Mouse (Mus musculus) adrenal gland, postnatal 36 days (tissue): ENCODE data around the gene Acaa1a. TPM values are rescaled to one million over a fixed set of nuclear protein-coding genes. Genes with fewer than 3 reads are reported as not detected.

Experiments used
- DNase-seq, 2 experiments: peaks; one replicate each; pipeline ENCODE4 v3.0.0; 2021; ENCODE audit warnings: mixed read lengths in 1 of 2
- long read RNA-seq, 2 experiments: library from polyadenylated mRNA; stranded (forward); transcript quantifications; one replicate each; pipeline ENCODE4 v2.0.0; 2021; ENCODE audit warnings: borderline sequencing depth in 2 of 2
- total RNA-seq, 2 experiments: library from RNA; stranded (reverse); gene quantifications; 2 replicates each; pipeline ENCODE4 v1.2.3; 2021

Acaa1a gene
- 100 to 1,000 TPM; 104 to 116 TPM for total RNA-seq
- long read RNA-seq, experiment 1, transcript Acaa1a-201 (12 exons, 1,762 nt), result major isoform, 352 of 391 reads
- long read RNA-seq, experiment 1, partial matches to known transcripts, result 25 of 391 reads
- long read RNA-seq, experiment 1, other reads (novel, unspliced or antisense), result 14 of 391 reads
- long read RNA-seq, experiment 2, transcript Acaa1a-201 (12 exons, 1,762 nt), result major isoform, 85 of 105 reads
- long read RNA-seq, experiment 2, partial matches to known transcripts, result 11 of 105 reads
- long read RNA-seq, experiment 2, other reads (novel, unspliced or antisense), result 9 of 105 reads

- DNase-seq, result peak; percentile 74 to 86
Measured at GRCm38 (mm10) chr9:119339558-119340211, at the start of gene Acaa1a. TSS of gene Acaa1a (plus strand) at chr9:119339676.

- DNase-seq, result no peak
Measured at GRCm38 (mm10) chr9:119290791-119291190, 48.7 kb upstream of the Acaa1a start.

- no peak for DNase-seq
Measured at GRCm38 (mm10) chr9:119297696-119298095, 41.8 kb upstream of the Acaa1a start.

DNA sequence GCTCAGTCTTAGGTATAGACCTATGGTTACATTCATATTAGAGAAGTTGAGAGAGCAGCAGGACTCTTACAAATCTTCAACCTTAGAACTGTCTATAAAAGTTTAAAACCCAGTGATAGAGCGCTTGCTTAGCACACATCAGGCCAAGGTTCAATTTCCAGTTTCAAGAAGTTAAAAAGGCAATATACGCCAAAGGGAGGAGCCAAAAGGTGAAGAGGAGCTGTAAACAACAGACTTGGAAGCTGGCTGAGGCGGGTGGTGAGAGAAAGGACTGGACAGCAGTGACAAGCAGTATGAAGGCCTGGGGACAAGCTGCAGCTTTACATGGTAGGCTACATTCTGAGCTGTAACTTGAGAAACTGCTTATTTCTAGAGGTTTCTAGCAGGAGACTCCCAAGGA, 40.9 kb upstream of the Acaa1a start:
- DNase-seq, result no peak

- no peak for DNase-seq
Measured at GRCm38 (mm10) chr9:119305863-119306262, 33.6 kb upstream of the Acaa1a start.

GRCm38 (mm10) chr9:119309067-119309466, 30.4 kb upstream of the Acaa1a start:
- DNase-seq, result no peak

- no peak for DNase-seq
Measured at GRCm38 (mm10) chr9:119313096-119313495, 26.4 kb upstream of the Acaa1a start.

DNA sequence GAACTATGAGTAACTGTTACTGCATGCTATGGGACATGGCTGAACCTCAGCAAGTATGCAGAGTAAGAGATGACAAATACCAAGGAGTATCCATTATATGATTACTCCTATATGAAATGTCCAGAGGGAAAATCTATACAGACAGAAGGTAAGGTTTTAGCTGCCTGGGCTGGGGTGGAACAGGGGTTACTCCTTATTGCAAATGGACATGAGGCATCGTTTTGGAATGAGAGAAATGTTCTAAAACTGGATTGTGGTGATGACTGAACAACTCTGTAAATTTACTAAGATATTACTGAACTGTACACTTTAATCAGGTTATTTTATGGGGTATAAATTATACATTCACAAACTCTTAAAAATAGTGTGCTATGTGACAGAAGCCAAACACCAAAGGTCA, 20.6 kb upstream of the Acaa1a start:
- DNase-seq, result no peak

DNA sequence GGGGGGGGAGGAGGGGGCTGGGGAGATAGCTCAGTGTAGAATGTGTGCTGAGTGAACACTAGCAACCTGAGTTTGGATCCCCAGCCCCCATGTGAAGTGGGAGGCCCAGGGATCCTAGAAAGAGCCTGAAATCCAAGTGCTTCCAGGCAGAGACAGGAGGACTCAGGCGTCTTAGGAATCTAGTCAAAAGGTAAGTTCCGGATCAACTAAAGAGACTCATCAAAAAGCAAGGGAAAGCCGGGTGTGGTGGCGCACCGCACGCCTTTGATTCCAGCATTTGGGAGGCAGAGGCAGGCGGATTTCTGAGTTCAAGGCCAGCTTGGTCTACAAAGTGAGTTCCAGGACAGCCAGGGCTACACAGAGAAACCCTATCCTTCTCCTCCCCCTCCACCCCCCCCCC, 19.0 kb upstream of the Acaa1a start:
- DNase-seq, result no peak

DNA sequence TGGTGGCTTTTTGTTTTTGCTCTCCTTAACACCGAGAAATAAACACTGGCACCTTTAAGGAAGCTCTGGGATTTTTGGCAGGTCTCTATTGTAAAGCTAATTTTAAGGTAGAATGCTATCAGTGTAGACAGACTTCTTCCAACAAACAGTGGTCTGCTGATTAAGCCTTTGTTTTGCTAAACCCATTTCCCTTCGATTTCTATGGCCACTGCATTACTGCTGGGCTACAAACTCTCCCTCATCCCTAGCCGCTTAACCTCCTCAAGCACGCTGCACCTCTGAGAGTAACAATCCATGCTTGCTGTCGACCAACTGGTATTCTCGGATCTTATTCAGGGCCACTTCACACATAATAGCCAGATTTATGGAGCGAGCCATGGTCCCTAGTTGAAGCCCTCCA, 18.5 kb upstream of the Acaa1a start:
- DNase-seq, result no peak

DNA sequence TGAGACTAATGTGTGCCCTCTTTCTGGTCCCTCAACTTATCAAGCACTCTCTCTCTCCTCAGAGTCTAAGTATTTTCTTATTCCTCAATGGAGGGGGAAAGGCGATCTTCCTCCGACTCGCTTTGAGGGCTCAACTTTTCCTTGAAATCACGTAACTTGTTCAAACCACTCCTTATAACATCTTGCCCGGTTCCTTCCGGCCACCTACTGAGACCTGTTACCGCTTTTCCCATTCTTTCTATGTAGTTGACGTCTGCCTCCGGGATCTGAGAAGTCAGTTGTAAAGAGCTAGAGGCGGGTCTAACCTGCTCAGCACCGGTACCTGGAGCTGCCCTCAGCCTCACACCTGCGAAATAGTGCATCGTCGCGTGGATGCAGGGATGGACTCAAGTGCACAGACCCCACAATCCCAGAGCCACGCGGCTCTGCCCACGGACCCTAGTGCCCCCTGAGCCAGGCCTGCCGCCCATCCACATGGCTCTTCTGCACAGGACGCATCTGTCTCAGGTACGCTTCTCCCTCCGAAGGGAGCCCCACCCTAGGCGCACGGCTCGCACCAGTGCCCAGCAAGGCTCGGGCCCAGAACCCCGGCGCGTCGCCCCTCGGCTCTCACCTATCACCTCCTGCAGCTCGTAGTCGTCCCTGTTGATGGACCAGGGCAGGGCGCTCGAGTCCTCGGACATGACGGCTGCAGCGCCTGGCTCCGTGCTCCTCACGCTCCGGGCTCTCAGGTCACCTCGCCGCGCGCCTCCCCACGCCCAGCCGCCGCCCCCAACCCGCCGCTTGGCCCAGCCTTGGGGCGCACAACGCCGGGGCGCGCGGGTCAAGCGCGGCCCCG, 17.9 kb upstream of the Acaa1a start:
- DNase-seq, result no peak

- DNase-seq, result peak; percentile 99
Measured at GRCm38 (mm10) chr9:119322289-119323259, 16.9 kb upstream of the Acaa1a start, which contains the start of gene Oxsr1. TSS of gene Oxsr1 (minus strand) at chr9:119322427.

GRCm38 (mm10) chr9:119323260-119323645, 16.2 kb upstream of the Acaa1a start:
- peak in 1 of 2 experiments; percentile 6 for DNase-seq

DNA sequence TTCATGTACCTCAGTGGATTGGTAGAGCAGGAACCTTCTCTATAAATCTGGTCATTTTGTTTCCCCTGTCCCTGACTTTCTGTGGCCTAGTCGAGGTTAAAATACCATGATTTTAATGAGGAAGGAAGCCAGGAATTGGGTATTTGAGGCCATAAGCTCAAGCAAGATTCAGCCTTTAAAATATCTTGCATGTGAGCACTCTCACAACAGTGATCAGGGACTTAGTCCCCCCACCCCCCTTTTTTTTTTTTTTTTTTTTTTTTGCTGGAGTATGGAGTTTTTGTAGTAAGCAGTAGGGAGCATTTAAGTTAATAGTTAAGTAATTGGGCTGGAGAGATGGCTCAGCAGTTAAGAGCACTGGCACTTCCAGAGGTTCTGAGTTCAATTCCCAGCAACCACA, 15.3 kb upstream of the Acaa1a start:
- no peak for DNase-seq

GRCm38 (mm10) chr9:119328488-119328887, 11.0 kb upstream of the Acaa1a start:
- DNase-seq, result no peak

- DNase-seq, result peak; percentile 44 to 64
Measured at GRCm38 (mm10) chr9:119330186-119330963, 9.1 kb upstream of the Acaa1a start.

DNA sequence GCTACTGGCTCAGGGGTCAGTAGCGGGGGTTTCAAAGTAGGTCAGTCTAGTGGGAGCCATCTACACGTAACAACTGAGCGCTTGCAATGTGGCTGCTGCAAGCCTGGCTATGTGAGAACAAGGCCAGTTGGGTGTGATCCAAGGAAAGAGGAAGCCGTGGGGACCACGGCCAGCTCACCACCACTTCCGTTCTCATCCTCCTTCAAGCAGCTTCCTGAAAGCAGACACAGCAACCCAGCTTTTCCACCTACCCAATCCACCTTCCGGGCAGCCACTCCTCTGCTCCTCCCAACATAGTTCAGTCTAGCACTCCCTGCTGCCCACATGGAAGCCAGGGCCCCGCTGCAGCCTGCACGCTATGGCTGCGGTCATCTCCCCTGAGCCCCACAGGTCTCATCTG, 5.2 kb upstream of the Acaa1a start:
- DNase-seq, result peak; percentile 42 to 61

DNA sequence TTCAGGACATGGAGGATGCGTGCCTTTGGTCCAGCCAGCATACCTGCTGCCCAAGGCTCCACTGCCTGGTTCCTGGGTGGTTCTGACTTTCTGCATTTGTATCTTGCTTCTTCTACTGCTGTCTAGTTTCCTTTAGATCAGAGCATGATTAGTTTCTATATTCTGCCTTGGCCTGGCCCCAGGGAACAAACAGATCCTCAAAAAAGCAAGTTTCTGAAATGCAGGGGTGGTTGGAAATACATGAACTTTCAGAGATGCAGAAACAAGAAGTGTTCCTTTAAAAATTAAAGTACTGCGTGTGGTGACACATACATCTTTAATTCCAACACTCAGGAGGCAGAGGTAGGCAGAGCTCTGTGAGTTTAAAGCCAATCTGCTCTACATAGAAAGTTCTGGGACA, 4.6 kb upstream of the Acaa1a start:
- DNase-seq, result no peak

DNA sequence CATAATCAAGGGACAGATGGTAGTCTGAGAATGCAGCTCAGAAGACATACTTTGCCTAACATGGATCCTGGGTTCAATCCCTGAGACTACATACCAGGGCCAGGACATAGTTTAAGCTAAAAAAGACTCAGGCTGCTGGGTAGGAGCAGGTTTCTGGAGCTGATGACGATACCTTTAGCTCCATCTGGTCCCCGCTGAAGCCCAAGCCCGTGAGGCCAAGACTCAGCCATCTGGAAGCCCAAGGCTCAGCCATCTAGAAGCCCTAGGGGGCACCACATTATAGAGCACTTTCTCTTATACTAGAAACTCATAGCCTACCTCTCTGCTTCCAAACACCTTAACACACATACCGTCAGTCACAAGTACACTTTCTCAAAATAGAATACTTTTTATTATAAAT, 3.9 kb upstream of the Acaa1a start:
- no peak for DNase-seq

- DNase-seq, result no peak
Measured at GRCm38 (mm10) chr9:119337842-119338241, 1.6 kb upstream of the Acaa1a start.

GRCm38 (mm10) chr9:119338350-119338749, 1.1 kb upstream of the Acaa1a start:
- DNase-seq, result no peak
